Mouse (Mus musculus): ENCODE data around the gene Zfp710.

- TF ChIP-seq CTCF (IDR thresholded peaks at IDR 0.05; ENCODE audit: low read depth) (no peak), EP300 (optimal IDR thresholded peaks at IDR 0.05) (no peak)
These were observed 67.2 kb downstream of the Zfp710 start for GRCm38 (mm10) chr7:80091866-80092210.
